Mouse (Mus musculus) ES-Bruce4 (cell line): ENCODE measurements at regions not wholly inside any gene's neighbourhood (a gene's known extent, or its start where the extent isn't known, plus 50 kb on each side); places are given as distances from the start of the nearest gene placed in this dataset.

Source experiments
- CTCF ChIP-seq: IDR thresholded peaks from one replicate; pipeline ENCODE4 v1.8.1; 2011; ENCODE audit warnings: low read depth, low read length
- EP300 ChIP-seq: IDR thresholded peaks from 2 replicates; pipeline ENCODE4 v1.6.1; 2011; ENCODE audit warnings: low read depth, low read length; ENCODE audit not compliant: insufficient read depth
- POLR2A ChIP-seq: IDR thresholded peaks from one replicate; pipeline ENCODE4 v1.8.1; 2011; ENCODE audit warnings: low read length; ENCODE audit not compliant: insufficient read depth

DNA sequence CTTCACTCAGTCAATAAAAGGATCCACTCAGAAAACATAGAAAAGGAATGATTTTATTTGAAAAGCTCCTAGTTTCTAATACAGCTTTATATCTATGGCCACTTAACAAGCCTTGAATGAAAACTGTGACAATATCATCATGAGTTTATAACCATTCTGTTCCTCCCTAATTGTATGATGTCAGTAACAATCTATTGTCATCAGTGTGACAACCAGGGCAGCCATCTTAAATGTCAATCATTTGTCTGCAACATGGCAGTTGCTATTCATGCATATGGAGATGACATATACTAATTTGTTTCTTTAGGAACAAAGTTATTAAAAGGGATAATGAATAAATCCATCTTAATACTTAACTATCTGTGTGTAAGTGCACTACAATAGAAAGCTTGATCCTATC is 426.2 kb upstream of the Klf6 start:
- TF ChIP-seq EP300 (no peak), CTCF (no peak), POLR2A (no peak)
